Mouse (Mus musculus) heart, postnatal 0 days (tissue): ENCODE measurements around the gene Prkaa2.

Experiments
- CTCF ChIP-seq: IDR thresholded peaks from 2 replicates; pipeline ENCODE4 v1.5.1; 2016; ENCODE audit warnings: antibody characterized with exemption, control low read depth, low read depth
- EP300 ChIP-seq: IDR thresholded peaks from 2 replicates; pipeline ENCODE4 v1.6.1; 2016; ENCODE audit warnings: antibody characterized with exemption, low read depth

DNA sequence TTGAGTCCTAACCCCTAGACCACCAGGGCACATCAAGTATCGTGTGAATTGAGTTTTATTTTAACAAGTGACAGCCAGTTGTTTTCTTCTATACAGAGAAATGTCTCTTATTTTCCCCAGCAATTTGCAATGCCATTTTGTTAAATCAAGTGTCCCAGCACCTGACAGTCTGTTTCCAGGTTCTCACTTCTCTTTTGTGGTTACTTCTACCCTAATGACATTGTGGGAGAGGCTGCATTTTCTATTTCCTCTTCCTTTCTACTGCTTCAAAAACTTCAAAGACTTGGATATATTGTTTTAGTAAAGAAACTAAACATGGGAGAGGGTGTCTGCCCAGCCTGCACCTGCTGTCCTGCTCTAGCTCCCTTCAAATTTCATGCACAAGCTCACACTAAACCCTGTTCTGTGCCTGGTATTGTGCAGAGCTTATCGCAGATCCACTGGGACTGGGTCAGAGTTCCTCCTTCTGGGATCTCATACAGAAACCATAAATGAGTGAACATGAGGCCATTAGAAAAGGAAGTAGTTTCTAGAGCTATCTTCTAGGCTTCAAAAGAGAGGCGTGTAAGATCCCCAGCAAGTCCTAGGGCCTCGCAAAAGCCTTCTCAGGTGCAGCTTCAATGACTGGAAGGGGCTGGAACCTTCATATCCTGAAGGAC is 102.2 kb downstream of the Prkaa2 start:
- TF ChIP-seq CTCF (no peak), EP300 (no peak)
